Mouse (Mus musculus) limb, embryonic 15.5 days (tissue): Measurements from ENCODE around the gene Gstt1. TPM values are rescaled to one million over a fixed set of nuclear protein-coding genes. Genes with fewer than 3 reads are reported as not detected.
A peak's percentile ranks its signal among the peaks of the same experiment; 100 is the strongest.

Experiments used
- ATAC-seq: fragments of 200-750 bp; cut with Nextera tagmentation; 2 replicates; pipeline ENCODE4 v1.8.0; 2017; ENCODE audit warnings: low read depth, moderate TSS enrichment; ENCODE audit not compliant: insufficient number of reproducible peaks, low FRiP score, low TSS enrichment
- H3K27ac ChIP-seq: fragments of 300-500 bp; sonication (generic); 2 replicates; pipeline ENCODE4 v1.5.1; 2015; ENCODE audit warnings: moderate library complexity, mild to moderate bottlenecking, inconsistent platforms
- H3K27me3 ChIP-seq: fragments of 300-500 bp; sonication (generic); 2 replicates; pipeline ENCODE4 v1.6.1; 2015; ENCODE audit warnings: inconsistent platforms
- H3K36me3 ChIP-seq: fragments of 300-500 bp; sonication (generic); 2 replicates; pipeline ENCODE4 v1.6.1; 2015; ENCODE audit warnings: inconsistent platforms
- H3K4me1 ChIP-seq: fragments of 300-500 bp; sonication (generic); 2 replicates; pipeline ENCODE4 v1.6.1; 2015; ENCODE audit warnings: inconsistent platforms
- H3K4me2 ChIP-seq: fragments of 300-500 bp; sonication (generic); 2 replicates; pipeline ENCODE4 v1.6.1; 2015; ENCODE audit warnings: mild to moderate bottlenecking, inconsistent platforms
- H3K4me3 ChIP-seq: fragments of 300-500 bp; sonication (generic); 2 replicates; pipeline ENCODE4 v1.5.1; 2015; ENCODE audit warnings: mild to moderate bottlenecking, inconsistent platforms
- H3K9ac ChIP-seq: fragments of 300-500 bp; sonication (generic); 2 replicates; pipeline ENCODE4 v1.6.1; 2015; ENCODE audit warnings: inconsistent platforms
- H3K9me3 ChIP-seq: fragments of 300-500 bp; sonication (generic); 2 replicates; pipeline ENCODE4 v1.6.1; 2016; ENCODE audit warnings: inconsistent platforms
- WGBS: fragments of 180-500 bp; shearing (Covaris S2); methylation state at CpG from one replicate; pipeline ENCODE4 v1.1.7; 2015; 5-methylcytosine and 5-hydroxymethylcytosine counted together
- polyA plus RNA-seq: library from polyadenylated mRNA; unstranded; fragments of >200 nt; fragmentation: Nextera tagmentation; extraction: Ambion mirVana; gene quantifications from 2 replicates; pipeline ENCODE4 v1.2.1, GENCODE M21; 2015

The Gstt1 gene
- polyA plus RNA-seq, 1 experiment from 2014 or later = 21.6 TPM

GRCm38 (mm10) chr10:75797619-75798175 is 687 bp downstream of the Gstt1 start:
- Histone ChIP-seq H3K9ac (peak overlapping the region; percentile 33), H3K9me3 (no peaks in the 10 kb centered on the region), H3K27ac (peak overlapping the region; percentile 59), H3K36me3 (no peaks in the 10 kb centered on the region), H3K4me2 (peak overlapping the region; percentile 85), H3K27me3 (peaks cover 5% of the 10 kb centered on the region; the same call in 1 of the 2 replicates), H3K4me1 (peaks cover 38% of the 10 kb centered on the region), H3K4me3 (peak overlapping the region; percentile 49)
- 2% methylated on average over 12 of the region's 12 CpGs for WGBS
- 0 out of 2 replicates have a peak, but pooled peaks have one; percentile 25 for ATAC-seq

- no peak for ATAC-seq
- H3K4me3 ChIP-seq = peak overlapping the region; percentile 49
- H3K4me2 ChIP-seq = peak overlapping the region; percentile 85
- peaks cover 5% of the 10 kb centered on the region; the same call in 1 of the 2 replicates for H3K27me3 ChIP-seq
- 0 out of 2 replicates have a peak overlapping the region, but pooled peaks have one; percentile 33 for H3K9ac ChIP-seq
- H3K27ac ChIP-seq = no peak overlapping the region
- 42% methylated on average over 11 of the region's 11 CpGs for WGBS
- H3K4me1 ChIP-seq = peaks cover 38% of the 10 kb centered on the region
- no peaks in the 10 kb centered on the region for H3K9me3 ChIP-seq
- H3K36me3 ChIP-seq = no peaks in the 10 kb centered on the region
Measured at GRCm38 (mm10) chr10:75796731-75797516, 1.5 kb downstream of the Gstt1 start.

GRCm38 (mm10) chr10:75794880-75795279 is 3.5 kb downstream of the Gstt1 start:
- H3K4me2 ChIP-seq = no peak overlapping the region
- peaks cover 38% of the 10 kb centered on the region for H3K4me1 ChIP-seq
- no peaks in the 10 kb centered on the region for H3K9me3 ChIP-seq
- H3K4me3 ChIP-seq = no peak overlapping the region
- no peak overlapping the region for H3K9ac ChIP-seq
- no peaks in the 10 kb centered on the region for H3K36me3 ChIP-seq
- 34% methylated on average over 3 of the region's 3 CpGs for WGBS
- ATAC-seq = no peak
- H3K27ac ChIP-seq = no peak overlapping the region
- H3K27me3 ChIP-seq = peaks cover 5% of the 10 kb centered on the region; the same call in 1 of the 2 replicates

GRCm38 (mm10) chr10:75790773-75791172 is 7.6 kb downstream of the Gstt1 start:
- no peak overlapping the region for H3K27ac ChIP-seq
- no peak for ATAC-seq
- H3K36me3 ChIP-seq = no peaks in the 10 kb centered on the region
- no peak overlapping the region for H3K4me2 ChIP-seq
- H3K9ac ChIP-seq = no peak overlapping the region
- WGBS = 17% methylated on average over 7 of the region's 7 CpGs
- no peak overlapping the region for H3K4me3 ChIP-seq
- H3K4me1 ChIP-seq = peaks cover 18% of the 10 kb centered on the region
- no peaks in the 10 kb centered on the region for H3K27me3 ChIP-seq
- no peaks in the 10 kb centered on the region for H3K9me3 ChIP-seq

GRCm38 (mm10) chr10:75789841-75790240 is 8.5 kb downstream of the Gstt1 start:
- Histone ChIP-seq H3K4me2 (no peak overlapping the region), H3K4me1 (peaks cover 10% of the 10 kb centered on the region), H3K27me3 (no peaks in the 10 kb centered on the region), H3K4me3 (no peak overlapping the region), H3K9ac (no peak overlapping the region), H3K36me3 (no peaks in the 10 kb centered on the region), H3K9me3 (no peaks in the 10 kb centered on the region), H3K27ac (no peak overlapping the region)
- WGBS = 86% methylated on average over 5 of the region's 5 CpGs
- ATAC-seq = no peak

GRCm38 (mm10) chr10:75789081-75789735 is 9.2 kb downstream of the Gstt1 start:
- H3K27me3 ChIP-seq = no peaks in the 10 kb centered on the region
- H3K9ac ChIP-seq = no peak overlapping the region
- no peak for ATAC-seq
- 0 out of 2 replicates have a peak, but pooled peaks cover 4% of the 10 kb centered on the region for H3K4me1 ChIP-seq
- H3K4me3 ChIP-seq = no peak overlapping the region
- WGBS = 70% methylated on average over 6 of the region's 6 CpGs
- no peak overlapping the region for H3K4me2 ChIP-seq
- H3K9me3 ChIP-seq = no peaks in the 10 kb centered on the region
- no peaks in the 10 kb centered on the region for H3K36me3 ChIP-seq
- H3K27ac ChIP-seq = no peak overlapping the region

GRCm38 (mm10) chr10:75788277-75788676 is 10.1 kb downstream of the Gstt1 start:
- H3K4me1 ChIP-seq = no peaks in the 10 kb centered on the region
- H3K4me2 ChIP-seq = no peak overlapping the region
- no peaks in the 10 kb centered on the region for H3K27me3 ChIP-seq
- no peaks in the 10 kb centered on the region for H3K9me3 ChIP-seq
- H3K36me3 ChIP-seq = no peaks in the 10 kb centered on the region
- no peak overlapping the region for H3K9ac ChIP-seq
- no peak overlapping the region for H3K4me3 ChIP-seq
- ATAC-seq = no peak
- no peak overlapping the region for H3K27ac ChIP-seq
- 90% methylated on average over 8 of the region's 8 CpGs for WGBS

- WGBS = 70% methylated on average over 1 of the region's 1 CpGs
- H3K36me3 ChIP-seq = no peaks in the 10 kb centered on the region
- H3K4me3 ChIP-seq = no peak overlapping the region
- H3K9ac ChIP-seq = no peak overlapping the region
- ATAC-seq = no peak
- H3K27ac ChIP-seq = no peak overlapping the region
- no peaks in the 10 kb centered on the region for H3K27me3 ChIP-seq
- peaks cover 6% of the 10 kb centered on the region for H3K4me1 ChIP-seq
- no peak overlapping the region for H3K4me2 ChIP-seq
- H3K9me3 ChIP-seq = no peaks in the 10 kb centered on the region
Measured at GRCm38 (mm10) chr10:75785442-75785841, 12.9 kb downstream of the Gstt1 start.

- Histone ChIP-seq H3K4me1 (peaks cover 17% of the 10 kb centered on the region), H3K27me3 (no peaks in the 10 kb centered on the region), H3K36me3 (no peaks in the 10 kb centered on the region), H3K27ac (peak within 1 kb of the TSS; percentile 84), H3K4me3 (peak within 1 kb of the TSS; percentile 57), H3K9me3 (no peaks in the 10 kb centered on the region), H3K4me2 (peak within 1 kb of the TSS; percentile 94), H3K9ac (peak within 1 kb of the TSS; percentile 55)
- under 1% methylated on average over 28 of the region's 28 CpGs for WGBS
- peak; percentile 81 for ATAC-seq
Measured at GRCm38 (mm10) chr10:75780769-75781578, 17.4 kb downstream of the Gstt1 start, which contains the start of the genes Gm20441 and Gstt3. Gene Gm20441 (minus strand): TSS chr10:75780954. Gene Gstt3 (minus strand): TSS chr10:75781414.

- peak overlapping the region; percentile 57 for H3K4me3 ChIP-seq
- WGBS = 26% methylated on average over 15 of the region's 15 CpGs
- H3K4me2 ChIP-seq = peak overlapping the region; percentile 94
Measured at GRCm38 (mm10) chr10:75779206-75780174, 18.9 kb downstream of the Gstt1 start.

More at GRCm38 (mm10) chr10:75779206-75780174, 18.9 kb downstream of the Gstt1 start:
- no peak overlapping the region for H3K9ac ChIP-seq
- no peaks in the 10 kb centered on the region for H3K36me3 ChIP-seq
- no peak for ATAC-seq
- H3K4me1 ChIP-seq = peaks cover 17% of the 10 kb centered on the region
- no peaks in the 10 kb centered on the region for H3K27me3 ChIP-seq
- no peak overlapping the region for H3K27ac ChIP-seq
- H3K9me3 ChIP-seq = no peaks in the 10 kb centered on the region
